Mouse (Mus musculus) midbrain, embryonic 11.5 days (tissue): ENCODE measurements around the gene Brcc3. TPM values are rescaled to one million over a fixed set of nuclear protein-coding genes. Genes with fewer than 3 reads are reported as not detected.

Experiments
- ATAC-seq: fragments of 200-750 bp; cut with Nextera tagmentation; 2 replicates; pipeline ENCODE4 v1.8.0; 2017; ENCODE audit warnings: moderate TSS enrichment, moderate library complexity; ENCODE audit not compliant: low FRiP score
- DNase-seq: peaks from one replicate; pipeline ENCODE4 v3.0.0; 2015; ENCODE audit warnings: low spot score; ENCODE audit errors: missing footprints
- H3K27ac ChIP-seq: fragments of 300-500 bp; sonication (generic); 2 replicates; pipeline ENCODE4 v1.5.1; 2014; ENCODE audit warnings: low read depth, low read length
- H3K27me3 ChIP-seq: fragments of 300-500 bp; sonication (generic); 2 replicates; pipeline ENCODE4 v1.6.1; 2014; ENCODE audit warnings: mild to moderate bottlenecking, low read length, moderate library complexity, mixed read lengths; ENCODE audit not compliant: control insufficient read depth, insufficient read depth
- H3K36me3 ChIP-seq: fragments of 300-500 bp; sonication (generic); 2 replicates; pipeline ENCODE4 v1.6.1; 2014; ENCODE audit warnings: mild to moderate bottlenecking, low read length, moderate library complexity, mixed read lengths; ENCODE audit not compliant: control insufficient read depth, insufficient read depth
- H3K4me1 ChIP-seq: fragments of 300-500 bp; sonication (generic); 2 replicates; pipeline ENCODE4 v1.6.1; 2014; ENCODE audit warnings: low read length; ENCODE audit not compliant: control insufficient read depth, insufficient read depth
- H3K4me2 ChIP-seq: fragments of 300-500 bp; sonication (generic); 2 replicates; pipeline ENCODE4 v1.6.1; 2014; ENCODE audit warnings: mild to moderate bottlenecking, moderate library complexity
- H3K4me3 ChIP-seq: fragments of 300-500 bp; sonication (generic); 2 replicates; pipeline ENCODE4 v1.5.1; 2014; ENCODE audit warnings: low read depth, low read length
- H3K9ac ChIP-seq: fragments of 300-500 bp; sonication (generic); 2 replicates; pipeline ENCODE4 v1.6.1; 2014; ENCODE audit warnings: low read length
- H3K9me3 ChIP-seq: fragments of 300-500 bp; sonication (generic); 2 replicates; pipeline ENCODE4 v1.6.1; 2016; ENCODE audit warnings: low read length; ENCODE audit not compliant: control insufficient read depth
- whole genome bisulfite sequencing: fragments of 180-500 bp; shearing (Covaris S2); extraction: QIAGEN DNeasy Blood & Tissue Kit; methylation state at CpG from one replicate; pipeline ENCODE4 v1.1.7; 2014; 5-methylcytosine and 5-hydroxymethylcytosine counted together
- polyA plus RNA-seq: library from polyadenylated mRNA; unstranded; fragments of >200 nt; fragmentation: Nextera tagmentation; extraction: Ambion mirVana; gene quantifications from 2 replicates; pipeline ENCODE4 v1.2.1, GENCODE M21; 2014

Gene Brcc3
- polyA plus RNA-seq = 60.3 and 61.3 TPM in 2 replicates

- 13% methylated on average over 52 of the region's 52 CpGs for WGBS
- H3K4me1 ChIP-seq = no peaks in the 10 kb centered on the region
- DNase-seq = peak; percentile 98
- no peaks in the 10 kb centered on the region for H3K36me3 ChIP-seq
- peak within 1 kb of the TSS; percentile 70 for H3K9ac ChIP-seq
- ATAC-seq = peak; percentile 100
- peak within 1 kb of the TSS; percentile 42 for H3K4me2 ChIP-seq
- H3K27ac ChIP-seq = peak within 1 kb of the TSS; percentile 82
- H3K27me3 ChIP-seq = no peaks in the 10 kb centered on the region
- no peaks in the 10 kb centered on the region for H3K9me3 ChIP-seq
- peak within 1 kb of the TSS; percentile 46 for H3K4me3 ChIP-seq
These were observed at the start of gene Brcc3, which contains the start of the genes Cmc4 and Mtcp1 for GRCm38 (mm10) chrX:75415936-75416785. Gene Brcc3 (plus strand): TSS chrX:75416628. Gene Cmc4 (minus strand): TSS chrX:75416584. Gene Mtcp1 (minus strand): TSS chrX:75416588.

DNA sequence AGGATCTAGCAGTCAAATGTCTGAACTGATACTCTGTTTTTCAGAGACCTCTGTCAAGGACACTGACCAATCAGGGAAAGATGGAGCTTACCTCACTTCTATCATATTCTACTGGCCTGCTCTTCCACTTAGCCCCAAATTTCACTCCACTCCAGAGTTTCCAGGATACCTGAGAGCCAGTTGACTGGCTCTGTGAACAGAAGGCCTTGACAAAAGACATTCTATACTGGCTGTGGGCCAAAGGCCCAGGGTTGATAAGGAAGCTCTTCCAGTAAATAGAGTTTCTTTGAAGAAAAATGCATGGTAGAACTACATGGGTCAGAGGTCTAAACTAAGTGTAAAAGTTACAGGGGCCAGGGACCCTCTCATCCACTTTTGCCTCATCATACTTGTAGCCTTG lies 46.2 kb upstream of the Brcc3 start:
- H3K27me3 ChIP-seq = no peaks in the 10 kb centered on the region
- no peak overlapping the region for H3K9ac ChIP-seq
- H3K4me2 ChIP-seq = no peak overlapping the region
- no peaks in the 10 kb centered on the region for H3K9me3 ChIP-seq
- H3K4me1 ChIP-seq = no peaks in the 10 kb centered on the region
- ATAC-seq (no peak), DNase-seq (no peak)
- no peaks in the 10 kb centered on the region for H3K36me3 ChIP-seq
- no peak overlapping the region for H3K27ac ChIP-seq
- no peak overlapping the region for H3K4me3 ChIP-seq

- H3K4me3 ChIP-seq = no peak overlapping the region
- H3K4me2 ChIP-seq = no peak overlapping the region
- no peaks in the 10 kb centered on the region for H3K27me3 ChIP-seq
- no peaks in the 10 kb centered on the region for H3K36me3 ChIP-seq
- no peaks in the 10 kb centered on the region for H3K9me3 ChIP-seq
- 80% methylated on average over 2 of the region's 2 CpGs for WGBS
- ATAC-seq = no peak
- H3K27ac ChIP-seq = no peak overlapping the region
- no peak for DNase-seq
- no peaks in the 10 kb centered on the region for H3K4me1 ChIP-seq
- no peak overlapping the region for H3K9ac ChIP-seq
These were observed 43.6 kb upstream of the Brcc3 start for GRCm38 (mm10) chrX:75372666-75373425.

DNA sequence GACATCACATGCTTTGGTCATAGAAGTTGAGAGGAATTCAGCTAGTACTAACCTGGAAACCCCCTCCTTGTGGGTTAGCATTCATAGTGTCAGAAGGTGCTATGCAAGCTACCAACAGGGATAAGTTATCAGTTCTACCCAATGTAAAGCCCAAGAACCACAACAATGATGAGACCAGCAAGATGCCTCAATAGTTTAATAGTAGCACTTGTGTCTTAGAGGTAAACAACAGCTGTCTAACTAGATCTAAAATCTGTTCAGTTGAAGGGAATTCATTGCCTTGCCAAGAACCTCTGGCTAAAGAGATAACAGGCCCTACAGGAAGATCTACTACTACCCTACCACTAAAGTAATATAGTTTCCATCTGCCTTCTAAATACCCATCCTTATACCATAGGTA lies 39.6 kb upstream of the Brcc3 start:
- H3K9ac ChIP-seq = no peak overlapping the region
- H3K27ac ChIP-seq = no peak overlapping the region
- no peak overlapping the region for H3K4me3 ChIP-seq
- no peak for DNase-seq
- H3K4me1 ChIP-seq = no peaks in the 10 kb centered on the region
- ATAC-seq = no peak
- H3K27me3 ChIP-seq = no peaks in the 10 kb centered on the region
- no peaks in the 10 kb centered on the region for H3K9me3 ChIP-seq
- H3K4me2 ChIP-seq = no peak overlapping the region
- H3K36me3 ChIP-seq = no peaks in the 10 kb centered on the region

DNA sequence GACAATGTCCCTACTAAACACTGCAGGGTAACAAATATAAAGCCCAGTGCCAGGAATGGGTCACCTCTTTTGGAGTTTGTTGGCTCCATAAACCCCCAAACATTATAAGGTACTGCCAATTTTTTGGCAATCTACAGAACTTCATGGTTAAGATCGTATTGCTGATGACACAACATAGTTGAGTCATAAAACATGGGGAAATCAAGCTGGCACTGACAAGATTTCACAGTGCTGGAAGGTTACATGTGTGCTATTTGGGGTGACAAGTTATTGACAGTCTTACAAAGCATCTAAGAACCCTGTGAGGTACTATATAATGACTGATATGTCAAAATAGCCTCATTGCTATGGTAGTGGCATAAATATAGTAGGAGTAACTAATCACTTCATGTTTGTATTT lies 35.3 kb upstream of the Brcc3 start:
- ATAC-seq = no peak

DNA sequence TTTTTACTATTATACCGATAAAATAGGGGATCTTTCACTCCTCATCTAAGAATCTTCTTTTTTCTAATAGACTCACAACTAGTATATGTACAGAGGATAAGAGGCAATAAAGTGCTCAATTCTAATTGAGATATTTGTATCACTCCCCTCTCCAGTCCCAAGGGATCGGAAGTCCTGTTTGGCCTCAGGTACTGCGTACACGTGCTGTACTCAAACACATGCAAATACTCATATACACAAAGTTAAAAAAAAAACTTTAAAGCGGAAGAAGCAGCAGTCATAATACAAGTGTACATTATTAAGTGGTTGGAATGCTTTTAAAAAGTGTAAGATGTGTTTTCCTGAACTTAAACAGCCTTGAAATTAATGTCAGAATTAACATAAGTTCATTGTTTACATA lies 34.7 kb upstream of the Brcc3 start:
- 74% methylated on average over 5 of the region's 5 CpGs for WGBS
- DNase-seq (no peak), ATAC-seq (peak; percentile 31; the same call in 1 of the 2 replicates)
- Histone ChIP-seq H3K4me3 (peak overlapping the region; percentile 44; the same call in 1 of the 2 replicates), H3K27me3 (no peaks in the 10 kb centered on the region), H3K4me2 (peak overlapping the region; percentile 44), H3K9ac (no peak overlapping the region; the same call in 1 of the 2 replicates), H3K9me3 (no peaks in the 10 kb centered on the region), H3K27ac (no peak overlapping the region), H3K4me1 (no peaks in the 10 kb centered on the region), H3K36me3 (no peaks in the 10 kb centered on the region)

More for the DNA sequence above, 35.3 kb upstream of the Brcc3 start:
- Histone ChIP-seq H3K4me2 (no peak overlapping the region), H3K4me1 (no peaks in the 10 kb centered on the region), H3K9ac (no peak overlapping the region), H3K4me3 (no peak overlapping the region), H3K27me3 (no peaks in the 10 kb centered on the region), H3K36me3 (no peaks in the 10 kb centered on the region), H3K27ac (no peak overlapping the region), H3K9me3 (no peaks in the 10 kb centered on the region)
- DNase-seq = no peak
- 79% methylated on average over 1 of the region's 1 CpGs for WGBS

GRCm38 (mm10) chrX:75382195-75382771 lies 34.1 kb upstream of the Brcc3 start, which contains the start of the genes Fundc2 and F8:
Gene Fundc2 (plus strand): TSS chrX:75382399.
Gene F8 (minus strand): TSS chrX:75382615.
- Histone ChIP-seq H3K36me3 (no peaks in the 10 kb centered on the region), H3K9ac (peak within 1 kb of the TSS; percentile 65), H3K9me3 (no peaks in the 10 kb centered on the region), H3K4me2 (peak within 1 kb of the TSS; percentile 44), H3K27ac (no peak within 1 kb of the TSS), H3K27me3 (no peaks in the 10 kb centered on the region), H3K4me3 (peak within 1 kb of the TSS; percentile 44), H3K4me1 (no peaks in the 10 kb centered on the region)
- ATAC-seq = peak; percentile 98
- WGBS = 15% methylated on average over 23 of the region's 25 CpGs
- DNase-seq = peak; percentile 93

DNA sequence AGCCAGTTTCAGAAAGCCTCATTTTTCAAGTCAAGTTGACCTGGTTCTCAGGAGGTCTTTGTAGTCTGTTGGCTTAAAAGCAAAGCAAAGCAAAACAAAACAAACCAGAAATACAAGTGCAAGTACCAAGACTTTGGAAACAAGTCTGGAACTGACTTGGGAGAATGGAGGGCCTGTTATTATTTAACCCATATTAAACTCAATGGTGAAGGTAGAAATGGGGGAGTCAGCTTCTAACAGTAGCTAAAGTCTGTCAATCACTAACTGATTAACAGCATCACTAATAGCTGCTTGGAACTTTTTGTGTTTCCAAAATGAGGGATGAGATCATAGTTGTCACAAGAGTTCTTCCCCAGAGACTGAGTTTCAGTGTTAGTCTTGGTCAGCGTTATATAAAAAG lies 17.0 kb upstream of the Brcc3 start:
- Histone ChIP-seq H3K9ac (no peak overlapping the region), H3K36me3 (no peaks in the 10 kb centered on the region), H3K27me3 (no peaks in the 10 kb centered on the region), H3K9me3 (no peaks in the 10 kb centered on the region), H3K4me2 (no peak overlapping the region), H3K27ac (no peak overlapping the region), H3K4me3 (no peak overlapping the region), H3K4me1 (no peaks in the 10 kb centered on the region)
- ATAC-seq (no peak), DNase-seq (no peak)
- WGBS = 91% methylated on average over 1 of the region's 1 CpGs
